Mouse (Mus musculus): ENCODE measurements around the gene Gm21974. TPM values are rescaled to one million over a fixed set of nuclear protein-coding genes. Genes with fewer than 3 reads are reported as not detected.

The Gm21974 gene
- polyA plus RNA-seq, 1 experiment: not detected

- WGBS: 41% methylated on average over 6 of the region's 6 CpGs
- H3K4me1 ChIP-seq (ENCODE audit: control insufficient read depth, insufficient read depth, low read length): peaks cover 6% of the 10 kb centered on the region; the same call in 1 of the 2 replicates
- H3K4me3 ChIP-seq (replicated peaks; ENCODE audit: extremely low read depth, low read depth, low read length): no peak overlapping the region
- peak; percentile 21; the same call in 1 of the 2 replicates for TF ChIP-seq POLR2A (IDR thresholded peaks at IDR 0.05; ENCODE audit: borderline replicate concordance, extremely low read depth, low read depth, low read length)
- TF ChIP-seq CTCF (IDR thresholded peaks at IDR 0.05; ENCODE audit: insufficient read depth, low read length): no peak
- peak; percentile 35 for DNase-seq
Observed at GRCm38 (mm10) chr7:127922451-127923275, 27.4 kb upstream of the Gm21974 start.

DNA sequence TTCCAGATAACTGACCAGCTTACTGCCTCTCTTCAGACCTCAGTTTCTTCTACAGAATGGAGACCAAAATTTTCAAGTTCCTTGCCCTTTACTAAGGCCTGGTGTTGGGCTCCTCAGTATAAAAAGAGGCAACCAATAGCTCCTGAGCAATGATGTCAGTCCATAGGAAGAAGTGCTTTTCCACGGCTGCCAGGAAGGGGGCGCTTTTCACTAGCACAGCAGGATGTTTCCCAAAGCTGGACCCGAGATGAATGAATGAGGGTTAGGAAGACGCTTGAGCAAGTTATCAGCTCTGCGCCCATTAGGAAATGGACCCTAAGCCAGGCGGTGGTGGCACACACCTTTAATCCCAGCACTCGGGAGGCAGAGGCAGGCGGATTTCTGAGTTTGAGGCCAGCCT is 26.3 kb upstream of the Gm21974 start:
- WGBS: 62% methylated on average over 8 of the region's 8 CpGs
- DNase-seq: peak; percentile 39
- TF ChIP-seq CTCF (IDR thresholded peaks at IDR 0.05; ENCODE audit: insufficient read depth, low read length) (peak; percentile 54), POLR2A (IDR thresholded peaks at IDR 0.05; ENCODE audit: borderline replicate concordance, extremely low read depth, low read depth, low read length) (no peak)
- Histone ChIP-seq H3K4me3 (replicated peaks; ENCODE audit: extremely low read depth, low read depth, low read length) (no peak overlapping the region), H3K4me1 (ENCODE audit: control insufficient read depth, insufficient read depth, low read length) (peaks cover 6% of the 10 kb centered on the region; the same call in 1 of the 2 replicates)

GRCm38 (mm10) chr7:127919290-127919689 is 24.0 kb upstream of the Gm21974 start:
- TF ChIP-seq POLR2A (IDR thresholded peaks at IDR 0.05; ENCODE audit: borderline replicate concordance, extremely low read depth, low read depth, low read length) (no peak), CTCF (IDR thresholded peaks at IDR 0.05; ENCODE audit: insufficient read depth, low read length) (no peak)
- H3K4me3 ChIP-seq (replicated peaks; ENCODE audit: extremely low read depth, low read depth, low read length): no peak overlapping the region
- 68% methylated on average over 7 of the region's 7 CpGs for WGBS
- peak; percentile 20 for DNase-seq
- H3K4me1 ChIP-seq (ENCODE audit: control insufficient read depth, insufficient read depth, low read length): peaks cover 6% of the 10 kb centered on the region; the same call in 1 of the 2 replicates

DNA sequence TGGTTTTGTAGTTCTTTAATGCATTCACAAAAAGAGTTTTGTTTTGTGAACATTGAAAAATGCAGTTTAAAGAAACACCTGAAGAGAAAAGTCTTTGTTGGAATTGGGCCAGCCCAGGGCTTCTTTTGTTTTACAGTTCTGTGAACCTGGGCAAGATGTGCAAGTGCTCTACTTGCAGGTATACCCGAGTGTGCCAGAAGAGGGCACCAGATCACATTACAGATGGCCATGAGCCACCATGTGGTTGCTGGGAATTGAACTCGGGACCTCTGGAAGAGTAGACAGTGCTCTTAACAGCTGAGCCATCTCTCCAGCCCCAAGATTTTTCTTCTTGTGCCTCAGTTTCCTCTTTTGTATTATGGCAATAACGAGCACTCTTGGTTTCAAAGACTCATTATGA is 22.9 kb upstream of the Gm21974 start:
- Histone ChIP-seq H3K4me3 (replicated peaks; ENCODE audit: extremely low read depth, low read depth, low read length) (no peak overlapping the region), H3K4me1 (ENCODE audit: control insufficient read depth, insufficient read depth, low read length) (peaks cover 6% of the 10 kb centered on the region; the same call in 1 of the 2 replicates)
- DNase-seq: peak; percentile 54
- 54% methylated on average over 3 of the region's 3 CpGs for WGBS
- TF ChIP-seq POLR2A (IDR thresholded peaks at IDR 0.05; ENCODE audit: borderline replicate concordance, extremely low read depth, low read depth, low read length) (no peak), CTCF (IDR thresholded peaks at IDR 0.05; ENCODE audit: insufficient read depth, low read length) (peak; percentile 52)

DNA sequence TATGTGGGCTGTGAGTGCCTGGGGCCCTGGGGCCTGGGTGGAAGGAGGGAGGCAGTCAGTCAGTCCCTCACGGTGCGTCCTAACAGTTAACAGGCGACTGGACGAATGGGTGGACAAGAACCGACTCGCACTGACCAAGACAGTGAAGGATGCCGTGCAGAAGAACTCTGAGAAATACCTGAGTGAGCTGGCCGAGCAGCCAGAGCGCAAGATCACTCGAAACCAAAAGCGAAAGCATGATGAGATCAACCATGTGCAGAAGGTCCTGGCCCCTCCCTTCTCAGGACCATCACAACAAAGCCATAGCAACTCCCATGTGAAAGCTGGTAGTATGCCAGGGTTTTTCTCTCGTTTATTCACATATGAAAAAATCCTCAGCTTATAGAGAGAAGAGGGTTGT is 20.0 kb upstream of the Gm21974 start:
- 86% methylated on average over 12 of the region's 12 CpGs for WGBS
- Histone ChIP-seq H3K4me3 (replicated peaks; ENCODE audit: extremely low read depth, low read depth, low read length) (no peak overlapping the region), H3K4me1 (ENCODE audit: control insufficient read depth, insufficient read depth, low read length) (no peaks in the 10 kb centered on the region)
- TF ChIP-seq CTCF (IDR thresholded peaks at IDR 0.05; ENCODE audit: insufficient read depth, low read length): no peak
- TF ChIP-seq POLR2A (IDR thresholded peaks at IDR 0.05; ENCODE audit: borderline replicate concordance, extremely low read depth, low read depth, low read length): no peak
- no peak for DNase-seq

DNA sequence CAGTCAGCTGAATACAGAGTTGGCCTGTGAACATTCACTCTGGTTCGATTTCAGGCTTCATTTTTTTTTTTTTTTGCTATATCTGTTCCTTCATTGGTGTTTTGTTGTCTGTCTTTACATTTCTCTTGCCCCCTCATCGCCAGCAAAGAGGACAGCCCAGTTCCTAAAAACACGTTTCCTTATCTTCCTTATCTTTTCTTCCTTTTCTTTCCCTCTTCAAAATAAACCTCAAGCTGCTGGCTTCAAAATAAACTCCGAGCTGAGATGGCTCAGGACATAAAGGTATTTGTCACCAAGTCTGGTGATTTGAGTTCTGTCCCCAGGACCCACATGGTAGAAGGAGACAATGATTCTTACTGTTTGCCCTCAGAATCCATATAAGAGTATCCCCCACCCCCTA is 17.7 kb upstream of the Gm21974 start:
- 5% methylated on average over 4 of the region's 4 CpGs for WGBS

DNA sequence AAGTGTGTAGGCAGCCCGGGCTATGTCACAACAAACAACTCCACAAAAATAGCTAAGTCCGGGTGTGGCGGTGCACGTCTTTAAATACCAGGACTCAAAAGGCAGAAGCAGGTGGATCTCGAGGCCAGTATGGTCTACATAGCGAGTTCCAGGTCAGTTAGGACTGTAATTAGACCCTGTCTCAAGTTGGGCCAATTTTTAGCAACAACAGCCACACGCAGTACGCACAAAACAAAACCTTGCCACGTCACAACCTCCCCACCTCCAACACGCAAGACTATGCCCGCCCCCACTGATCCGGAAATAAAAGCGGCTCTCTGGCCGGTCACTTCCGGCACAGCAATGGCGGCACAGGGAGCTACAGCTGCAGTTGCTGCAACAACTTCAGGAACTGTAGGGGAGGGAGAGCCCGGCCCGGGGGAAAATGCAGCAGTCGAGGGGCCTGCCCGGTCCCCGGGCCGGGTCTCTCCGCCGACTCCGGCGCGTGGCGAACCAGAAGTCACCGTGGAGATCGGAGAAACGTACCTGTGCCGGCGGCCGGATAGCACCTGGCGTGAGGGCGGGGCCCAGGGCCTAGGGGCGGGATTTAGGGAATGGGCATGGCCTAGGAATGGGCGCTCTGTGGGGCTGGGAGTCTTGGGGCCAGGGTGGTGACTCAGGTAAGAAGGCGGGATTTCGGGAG is 17.1 kb upstream of the Gm21974 start, which contains the start of gene Kat8:
Kat8 (plus strand) TSS at position 327 of the 682 bp plus-strand sequence.
- WGBS: under 1% methylated on average over 40 of the region's 40 CpGs
- DNase-seq: peak; percentile 89

More for the DNA sequence above, 17.7 kb upstream of the Gm21974 start:
- H3K4me1 ChIP-seq (ENCODE audit: control insufficient read depth, insufficient read depth, low read length): no peaks in the 10 kb centered on the region
- no peak for DNase-seq
- TF ChIP-seq POLR2A (IDR thresholded peaks at IDR 0.05; ENCODE audit: borderline replicate concordance, extremely low read depth, low read depth, low read length) (peak; percentile 9; the same call in 1 of the 2 replicates), CTCF (IDR thresholded peaks at IDR 0.05; ENCODE audit: insufficient read depth, low read length) (no peak)
- H3K4me3 ChIP-seq (replicated peaks; ENCODE audit: extremely low read depth, low read depth, low read length): peak overlapping the region; percentile 73

DNA sequence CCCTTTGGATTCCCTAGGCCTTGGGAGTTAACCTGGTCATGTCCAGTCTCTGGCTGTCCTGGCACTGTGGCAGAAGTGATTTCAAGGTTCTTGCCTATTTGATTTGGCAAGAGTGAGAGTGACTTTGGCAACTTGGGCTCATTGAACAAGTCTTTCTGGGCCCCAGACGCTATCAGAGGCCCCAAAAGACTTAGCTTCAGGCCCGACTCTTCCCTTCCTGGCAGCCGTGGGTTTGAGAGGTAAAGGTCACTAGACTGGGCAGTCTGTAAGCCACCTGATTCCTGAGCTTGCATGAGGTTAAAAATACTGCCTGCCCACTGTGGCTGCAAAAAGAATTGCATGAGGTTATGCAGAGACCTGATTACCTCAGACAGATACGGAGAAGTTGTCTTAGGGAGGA is 13.4 kb upstream of the Gm21974 start:
- WGBS: 81% methylated on average over 4 of the region's 4 CpGs
- TF ChIP-seq CTCF (IDR thresholded peaks at IDR 0.05; ENCODE audit: insufficient read depth, low read length) (no peak), POLR2A (IDR thresholded peaks at IDR 0.05; ENCODE audit: borderline replicate concordance, extremely low read depth, low read depth, low read length) (no peak)
- Histone ChIP-seq H3K4me3 (replicated peaks; ENCODE audit: extremely low read depth, low read depth, low read length) (no peak overlapping the region), H3K4me1 (ENCODE audit: control insufficient read depth, insufficient read depth, low read length) (peaks cover 3% of the 10 kb centered on the region; the same call in 1 of the 2 replicates)
- DNase-seq: no peak

More for the DNA sequence above, 17.1 kb upstream of the Gm21974 start, which contains the start of gene Kat8:
- TF ChIP-seq POLR2A (IDR thresholded peaks at IDR 0.05; ENCODE audit: borderline replicate concordance, extremely low read depth, low read depth, low read length): peak; percentile 91; the same call in 1 of the 2 replicates
- no peak for TF ChIP-seq CTCF (IDR thresholded peaks at IDR 0.05; ENCODE audit: insufficient read depth, low read length)
- Histone ChIP-seq H3K4me1 (ENCODE audit: control insufficient read depth, insufficient read depth, low read length) (no peaks in the 10 kb centered on the region), H3K4me3 (replicated peaks; ENCODE audit: extremely low read depth, low read depth, low read length) (peak within 1 kb of the TSS; percentile 73)

GRCm38 (mm10) chr7:127907939-127908338 is 12.7 kb upstream of the Gm21974 start:
- 94% methylated on average over 12 of the region's 12 CpGs for WGBS

More at GRCm38 (mm10) chr7:127907939-127908338, 12.7 kb upstream of the Gm21974 start:
- H3K4me1 ChIP-seq (ENCODE audit: control insufficient read depth, insufficient read depth, low read length): peaks cover 3% of the 10 kb centered on the region; the same call in 1 of the 2 replicates
- no peak for DNase-seq
- no peak overlapping the region for H3K4me3 ChIP-seq (replicated peaks; ENCODE audit: extremely low read depth, low read depth, low read length)
- TF ChIP-seq CTCF (IDR thresholded peaks at IDR 0.05; ENCODE audit: insufficient read depth, low read length) (no peak), POLR2A (IDR thresholded peaks at IDR 0.05; ENCODE audit: borderline replicate concordance, extremely low read depth, low read depth, low read length) (no peak)
